Mouse (Mus musculus) cerebellum, adult 11 months (tissue): ENCODE results near the gene Mtch2.
"Not testable (repeated sequence)": the region's sequence is repeated elsewhere in the genome, so short reads cannot be mapped to it uniquely, and the experiment has no call there.

ENCODE experiments used
- DNase-seq: peaks from one replicate; pipeline ENCODE4 v3.0.0; 2022

Gene Mtch2

DNA sequence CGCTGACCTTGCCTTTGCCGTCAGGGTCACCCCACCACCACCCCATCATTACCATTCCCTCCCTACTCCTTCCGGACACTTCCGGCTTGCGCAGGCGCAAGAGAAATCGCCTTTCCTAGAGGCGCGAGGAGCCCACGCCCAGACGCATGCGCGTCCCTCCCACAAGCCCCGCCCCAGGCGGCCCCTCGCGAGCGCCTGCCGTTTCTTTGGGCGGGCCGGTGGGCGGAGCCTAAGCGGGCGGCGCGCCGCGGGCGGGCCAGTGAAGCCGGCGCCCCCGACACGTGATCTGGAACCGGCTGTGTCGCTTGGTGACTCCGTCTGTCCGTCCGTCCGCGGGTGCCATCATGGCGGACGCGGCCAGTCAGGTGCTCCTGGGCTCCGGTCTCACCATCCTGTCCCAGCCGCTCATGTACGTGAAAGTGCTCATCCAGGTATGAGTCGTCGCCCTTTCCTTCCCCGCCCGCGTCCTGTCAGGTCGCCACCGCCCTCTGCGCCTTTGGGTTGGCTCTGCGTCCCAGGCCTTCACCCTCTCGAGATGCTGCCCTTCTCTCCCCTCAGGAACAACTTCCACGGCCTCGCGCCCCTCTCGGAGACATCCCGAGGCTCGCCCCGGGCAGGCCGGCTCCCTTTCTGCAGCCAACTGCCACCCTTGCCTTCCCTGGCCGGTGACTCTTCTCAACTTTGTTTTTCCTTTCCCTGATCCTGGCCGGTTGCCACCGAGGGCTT lies at the start of gene Mtch2:
TSS of gene Mtch2 (plus strand) at position 201 of the 726 bp plus-strand sequence.
- DNase-seq = peak; percentile 99

DNA sequence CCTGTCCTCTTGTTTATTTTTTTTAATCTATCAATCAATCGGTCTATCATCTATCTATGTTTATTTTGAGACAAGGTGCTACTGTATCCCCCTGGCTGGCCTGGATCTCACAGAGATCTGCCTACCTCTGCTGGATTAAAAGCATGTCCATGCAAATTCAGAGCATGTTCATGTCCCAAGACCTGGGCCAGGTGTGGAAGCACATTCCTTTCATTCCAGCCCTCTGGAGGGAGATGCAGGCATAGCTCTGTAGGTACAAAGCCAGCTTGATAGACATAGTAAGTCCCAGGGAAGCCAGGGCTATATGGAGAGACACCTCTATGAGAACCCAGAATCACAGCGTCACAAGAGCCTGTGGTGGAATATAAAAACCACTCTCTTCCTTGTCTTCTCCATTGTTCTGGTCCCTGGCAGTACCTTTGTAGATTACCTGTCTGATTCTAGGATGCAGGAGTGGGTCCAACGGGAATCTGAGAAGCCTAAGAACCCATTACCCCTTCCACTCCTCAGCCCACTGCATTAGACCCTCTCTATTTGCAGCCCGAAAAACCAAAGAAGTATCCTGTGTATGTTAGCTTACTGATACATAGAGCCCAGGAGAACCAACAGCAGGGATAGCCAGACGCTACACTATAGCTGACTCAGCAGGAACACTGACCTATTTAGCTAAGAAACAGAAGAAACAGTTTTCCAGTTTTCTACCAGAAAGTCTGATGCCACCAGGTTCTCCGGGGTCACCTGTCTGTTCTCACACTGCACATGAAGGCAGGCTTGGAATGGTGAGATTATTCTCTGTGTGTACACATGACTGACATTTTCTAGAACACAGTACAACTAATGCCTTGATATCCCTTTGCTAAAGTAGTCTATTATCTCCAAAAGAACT lies 38.5 kb upstream of the Mtch2 start:
- no peak for DNase-seq

DNA sequence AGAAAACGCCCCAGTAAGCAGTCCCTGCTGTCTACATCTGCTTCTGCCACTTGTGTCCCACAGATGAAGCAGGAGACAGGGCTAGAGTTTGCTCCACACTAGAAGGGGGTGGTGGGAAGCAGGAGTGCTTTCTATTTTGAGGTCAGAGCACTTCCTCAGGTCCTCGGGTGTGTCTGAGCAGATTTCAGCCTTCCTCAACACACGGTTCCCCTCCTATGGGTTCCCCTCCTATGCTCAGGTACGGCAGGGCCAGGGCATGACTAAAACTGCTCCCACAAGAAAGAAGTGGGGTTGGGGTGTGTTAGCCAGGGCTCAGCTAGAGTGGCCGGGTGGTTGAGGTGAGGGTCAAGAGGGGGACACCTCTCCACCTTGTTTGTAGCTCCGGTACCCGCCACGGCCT lies 36.2 kb upstream of the Mtch2 start:
- DNase-seq = no peak

DNA sequence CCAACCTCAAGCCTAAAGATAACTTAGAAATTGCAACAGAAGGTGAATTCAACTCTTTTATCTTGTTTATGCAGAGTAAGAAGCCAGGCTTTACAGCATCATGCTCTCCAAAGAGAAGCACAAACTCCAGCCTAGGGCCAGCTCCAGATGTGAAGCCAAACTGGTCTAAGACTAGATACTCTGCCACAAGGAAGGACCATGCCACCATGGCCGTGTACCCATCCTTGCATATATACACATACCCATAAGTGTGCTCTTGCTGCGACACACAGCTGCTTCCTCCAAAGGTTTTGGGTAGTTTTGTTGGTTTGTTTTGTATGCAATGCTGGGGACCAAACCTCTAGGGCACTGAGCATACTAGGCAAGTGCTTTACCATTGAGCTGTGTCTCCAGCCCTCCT lies 31.7 kb upstream of the Mtch2 start:
- DNase-seq = no peak

DNA sequence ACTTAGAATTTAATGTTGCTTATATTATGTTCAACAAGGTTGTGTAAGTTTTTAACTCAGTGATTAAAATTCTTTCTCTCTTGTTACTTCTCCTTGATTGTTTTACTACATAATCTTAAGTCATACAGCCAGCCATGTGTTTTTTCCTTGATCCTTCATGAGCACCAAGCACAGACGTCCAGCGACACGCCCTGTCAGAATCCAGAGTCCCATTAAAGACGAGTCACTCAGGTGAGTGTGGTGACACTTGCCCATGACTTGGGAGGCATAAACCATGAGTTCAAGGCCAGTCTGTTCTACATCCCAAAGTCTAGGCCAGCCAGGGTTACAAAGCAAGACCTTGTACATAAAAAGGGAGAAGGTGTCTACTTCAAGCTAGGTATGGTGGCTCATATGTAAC lies 30.8 kb upstream of the Mtch2 start:
- DNase-seq = no peak

DNA sequence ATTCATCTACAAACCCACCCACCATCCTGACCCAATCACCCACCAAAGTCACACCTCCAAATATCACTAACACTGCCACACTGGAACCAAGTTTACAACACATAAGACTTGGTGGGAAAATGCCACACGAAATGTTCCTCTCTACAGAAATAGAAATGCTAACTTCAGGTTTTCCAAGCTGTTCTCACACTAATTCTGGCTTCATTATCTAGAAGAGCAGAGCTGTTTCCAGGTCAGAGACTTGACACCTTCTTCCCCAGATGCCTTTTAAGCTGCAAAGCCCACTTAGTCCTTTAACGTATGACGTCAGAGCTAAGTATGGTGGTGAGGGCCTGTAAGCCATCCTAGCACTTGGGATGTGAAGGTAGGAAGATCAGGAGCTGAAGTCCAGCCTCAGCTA lies 28.2 kb upstream of the Mtch2 start:
- no peak for DNase-seq

DNA sequence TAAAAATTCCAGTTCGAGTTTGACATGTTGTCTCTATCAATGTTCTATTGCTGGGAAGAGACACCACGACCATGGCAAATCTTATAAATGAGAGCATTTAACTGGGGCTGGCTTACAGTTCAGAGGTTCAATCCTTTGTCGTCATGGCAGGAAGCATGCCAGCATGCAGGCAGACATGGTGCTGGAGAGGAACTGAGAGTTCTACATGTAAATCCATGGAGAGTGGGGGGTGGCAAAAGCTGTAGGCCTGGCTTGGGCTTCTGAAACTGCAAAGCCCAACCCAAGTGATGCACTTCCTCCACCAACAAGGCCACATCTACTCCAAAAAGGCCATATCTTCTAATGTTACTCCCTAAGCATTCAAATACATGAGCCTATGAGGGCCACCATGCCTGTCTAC lies 26.1 kb upstream of the Mtch2 start:
- DNase-seq = no peak

DNA sequence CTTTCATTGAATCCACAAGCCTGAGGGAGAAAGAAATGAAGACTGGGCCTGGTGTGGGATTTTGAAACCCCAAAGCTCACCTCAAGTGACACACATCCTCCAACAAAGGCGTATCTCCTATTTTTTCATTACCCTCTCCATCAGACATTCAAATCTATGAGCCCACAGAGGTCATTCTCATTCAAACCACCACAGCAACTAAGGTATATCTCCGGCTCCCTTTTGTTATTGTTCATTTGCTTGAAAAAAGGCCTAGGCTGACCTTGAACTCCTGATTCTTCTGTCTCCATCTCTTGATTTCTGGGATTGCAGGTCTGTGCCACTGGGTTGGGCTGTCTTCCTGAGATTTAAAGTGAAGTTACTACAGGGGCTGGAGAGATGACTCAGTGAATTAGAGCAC lies 24.0 kb upstream of the Mtch2 start:
- DNase-seq = no peak

DNA sequence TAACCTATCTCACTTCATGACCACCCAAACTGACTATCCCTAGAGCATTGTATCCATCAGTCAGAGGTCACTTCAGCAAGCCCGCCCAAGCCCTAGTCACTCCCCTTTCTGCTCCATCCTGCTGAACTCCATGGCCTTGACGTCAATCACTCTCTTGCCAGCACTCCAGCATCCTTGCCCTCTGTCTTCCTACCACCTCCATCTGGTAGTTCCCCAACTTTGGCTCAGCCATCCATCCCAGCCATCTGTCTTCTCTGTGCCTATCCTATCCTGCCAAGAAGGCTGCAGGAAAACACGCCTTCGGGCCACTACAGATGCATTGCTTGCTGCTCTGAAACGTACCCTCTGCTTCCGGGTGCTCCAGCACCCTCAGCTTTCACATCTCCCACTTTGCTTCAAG lies 23.2 kb upstream of the Mtch2 start:
- peak; percentile 93 for DNase-seq

DNA sequence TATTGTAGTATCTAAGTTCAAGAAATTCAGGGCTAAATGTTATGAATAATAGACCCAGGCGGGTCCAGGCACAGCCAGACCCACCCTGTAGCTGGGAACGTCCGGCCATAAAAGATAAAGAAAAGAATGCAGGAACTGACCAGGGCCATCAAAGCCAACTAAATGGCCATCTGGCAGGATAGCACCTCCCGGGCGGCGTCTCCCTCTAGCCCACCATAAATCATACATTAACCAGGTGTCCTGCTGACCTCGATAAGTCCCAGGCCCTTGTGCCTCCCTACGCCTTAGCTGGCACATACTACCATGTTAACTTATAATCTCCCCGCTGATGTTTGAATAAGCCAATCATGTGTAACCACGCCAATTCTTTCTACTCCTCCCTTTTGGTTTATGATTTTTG lies 22.4 kb upstream of the Mtch2 start:
- not testable (repeated sequence) for DNase-seq

DNA sequence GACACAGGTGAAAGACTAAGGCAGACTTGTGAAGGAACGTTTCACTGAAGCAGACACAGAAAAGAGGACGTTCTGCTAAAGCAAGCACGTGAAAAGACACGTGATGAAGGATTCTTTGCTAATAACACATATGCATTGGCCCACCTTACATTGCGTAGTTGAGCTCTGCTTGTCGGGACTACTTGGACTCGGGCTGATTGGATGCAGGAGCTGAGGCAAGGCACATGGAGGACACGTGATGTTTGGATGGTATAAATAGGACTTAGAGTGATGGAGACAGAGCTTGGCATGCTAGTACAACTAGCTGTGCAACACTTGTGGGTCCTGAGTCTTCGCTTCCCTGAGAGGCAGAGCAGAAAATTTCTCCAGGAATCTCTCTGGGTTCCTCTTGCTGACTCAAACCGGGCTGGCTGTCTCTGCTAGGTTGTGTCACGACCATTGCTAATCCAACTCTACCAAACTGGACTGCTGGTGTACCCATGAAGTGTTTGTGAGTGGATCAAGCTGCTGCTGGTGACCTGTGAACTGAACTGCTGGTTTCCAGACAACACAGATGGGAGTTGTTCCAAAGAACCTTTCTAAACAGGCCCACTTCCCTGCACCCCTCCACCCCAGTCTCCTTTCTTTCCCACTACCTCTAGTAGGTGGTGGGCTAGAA lies 21.3 kb upstream of the Mtch2 start:
- DNase-seq = no peak

DNA sequence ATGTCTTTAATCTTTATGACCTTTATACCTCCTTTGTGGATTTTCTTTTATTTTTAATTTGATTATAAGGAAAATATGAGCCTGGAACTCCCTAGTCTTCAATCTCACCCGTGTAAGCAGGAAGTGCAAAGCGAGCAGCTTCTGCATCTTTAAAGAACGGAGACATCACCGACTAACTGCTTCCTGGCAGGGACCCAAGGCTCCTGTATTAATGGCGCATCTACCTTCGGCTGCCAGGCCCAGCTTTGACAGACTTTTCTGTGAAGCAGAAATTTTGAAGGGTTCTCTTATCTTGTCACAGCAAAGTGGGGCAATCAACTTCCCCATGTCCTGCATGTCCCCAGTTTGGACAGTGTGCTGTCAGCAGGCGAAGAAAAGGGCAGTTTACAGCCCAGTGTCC lies 18.2 kb upstream of the Mtch2 start:
- DNase-seq = no peak

DNA sequence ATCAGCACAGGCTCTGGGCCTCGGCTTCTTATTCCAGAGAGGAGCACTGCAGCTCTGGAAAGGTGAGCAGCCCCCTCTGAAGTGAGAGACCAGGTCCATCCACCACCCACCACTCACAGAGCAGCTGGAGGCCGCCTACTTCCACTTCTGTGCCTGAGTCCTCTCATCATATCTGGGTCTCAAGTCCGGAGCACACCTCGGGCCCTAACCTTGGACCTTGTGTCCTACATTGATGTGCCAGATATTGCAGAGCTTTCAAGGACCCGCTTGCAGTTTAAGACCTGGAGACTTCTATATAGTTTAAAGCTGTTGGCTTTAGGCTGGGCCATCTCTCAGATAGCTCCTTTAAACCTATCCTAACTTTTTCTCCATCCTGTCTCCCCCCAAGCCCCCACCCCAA lies 13.5 kb upstream of the Mtch2 start:
- DNase-seq = no peak

DNA sequence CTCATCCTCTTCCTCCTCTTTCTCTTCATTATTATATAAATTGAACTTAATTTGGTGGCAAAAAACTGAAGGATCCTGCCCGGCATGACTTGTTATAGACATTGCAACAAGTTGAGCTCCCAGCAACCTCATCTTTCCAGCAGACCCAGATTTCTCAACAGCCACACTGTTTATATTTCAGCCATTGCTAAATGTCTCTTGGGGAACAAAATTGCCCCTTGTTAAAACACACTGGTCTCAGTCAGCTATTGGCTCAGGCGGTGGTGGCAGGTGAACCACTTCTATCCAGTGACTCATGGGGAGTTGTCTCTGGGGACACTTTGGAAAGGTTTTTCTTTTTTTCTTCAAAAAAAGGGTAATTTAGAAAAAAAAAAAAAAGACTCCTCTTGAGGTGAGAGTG lies 8.3 kb upstream of the Mtch2 start:
- DNase-seq = no peak

DNA sequence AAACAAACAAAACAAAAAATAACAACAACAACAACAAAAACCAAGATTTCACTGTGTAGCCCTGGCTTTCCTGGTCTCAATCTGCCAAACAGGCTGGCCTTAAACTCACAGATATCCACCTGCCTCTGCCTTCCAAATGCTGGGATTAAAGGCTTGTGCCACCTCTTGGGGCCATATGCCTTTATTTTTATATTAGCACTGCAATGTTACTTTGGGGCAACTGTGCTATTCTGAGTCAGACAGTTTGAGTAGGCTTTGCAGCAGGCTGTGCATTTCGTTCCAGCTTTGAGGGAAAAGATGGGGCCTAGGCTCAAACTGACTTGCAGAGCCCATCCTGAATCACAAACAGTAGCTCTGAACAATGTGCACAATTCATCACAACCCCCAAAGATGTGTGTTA lies 3.3 kb upstream of the Mtch2 start:
- no peak for DNase-seq

DNA sequence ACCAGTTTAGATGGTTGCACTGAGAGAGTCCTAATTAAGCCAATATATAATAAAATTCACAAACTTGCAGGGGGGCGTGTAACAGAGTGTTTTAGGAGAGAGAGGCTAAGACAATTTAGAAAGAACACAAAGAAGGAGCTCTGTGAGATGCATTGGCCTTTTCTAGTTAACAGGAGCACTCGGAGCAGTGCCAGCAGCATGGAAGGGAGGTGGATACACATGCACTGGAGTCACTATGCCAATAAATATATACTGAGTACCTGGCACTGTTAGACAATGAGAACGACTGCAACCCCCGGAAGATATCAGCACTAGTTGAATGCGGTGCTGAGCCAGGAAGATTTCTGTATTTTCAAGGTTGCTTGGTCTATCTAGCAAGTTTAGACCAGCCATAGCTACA lies 2.7 kb upstream of the Mtch2 start:
- DNase-seq = no peak

DNA sequence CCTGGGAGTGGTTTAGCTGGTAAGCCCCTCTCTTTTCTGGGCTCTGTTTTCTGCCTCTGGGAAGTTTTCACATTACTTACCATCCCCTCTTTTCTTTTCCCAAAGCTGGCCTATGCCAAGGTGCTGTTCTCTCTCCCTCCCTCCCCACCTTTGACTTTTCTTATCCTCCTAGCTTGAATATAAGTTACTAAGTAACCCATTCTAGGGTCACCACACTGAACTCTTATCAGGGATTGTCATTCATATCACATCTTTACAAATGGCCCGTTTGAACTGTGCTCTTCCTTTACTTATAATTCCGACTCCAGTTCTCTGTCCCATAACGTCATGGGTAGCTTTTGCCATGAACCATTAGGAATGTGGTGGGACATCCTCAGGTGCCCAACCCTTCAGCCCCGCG lies 1.7 kb upstream of the Mtch2 start:
- no peak for DNase-seq

DNA sequence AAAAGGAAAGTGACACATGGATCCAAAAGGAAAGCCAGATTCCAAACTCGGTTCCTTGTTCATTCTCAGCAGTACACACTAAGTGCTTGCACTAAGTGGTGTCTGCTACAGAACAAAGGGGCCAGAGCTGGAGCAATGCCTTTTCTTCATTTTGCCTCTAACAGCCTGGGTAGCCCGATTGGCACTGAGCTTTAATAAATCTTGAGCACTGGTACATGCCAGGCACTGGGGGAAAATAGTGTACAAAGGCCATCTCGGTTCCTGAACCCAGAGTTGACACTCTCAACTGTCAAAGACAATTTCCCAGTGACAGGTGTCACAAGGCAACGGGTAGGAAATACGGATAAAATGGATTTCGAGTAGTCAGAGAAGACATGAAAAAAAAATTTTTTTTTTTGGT lies 784 bp upstream of the Mtch2 start:
- DNase-seq = no peak

DNA sequence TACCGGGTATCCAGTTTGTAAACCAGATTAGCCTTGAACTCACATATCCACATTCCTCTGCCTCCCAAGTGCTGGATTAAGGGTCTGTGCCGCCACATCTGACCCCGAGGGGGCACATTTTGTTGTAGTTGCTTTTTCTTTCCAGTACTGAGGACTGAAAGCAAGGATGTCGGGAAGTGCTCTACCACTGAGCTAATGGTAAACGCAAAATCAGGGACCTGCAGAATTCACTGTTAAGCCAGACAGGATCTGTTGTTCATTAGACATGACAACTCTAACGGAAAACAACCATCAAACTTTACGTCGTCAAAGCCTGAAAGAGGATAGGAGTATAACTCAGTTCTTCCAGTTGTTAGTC lies 379 bp upstream of the Mtch2 start:
- no peak for DNase-seq

DNA sequence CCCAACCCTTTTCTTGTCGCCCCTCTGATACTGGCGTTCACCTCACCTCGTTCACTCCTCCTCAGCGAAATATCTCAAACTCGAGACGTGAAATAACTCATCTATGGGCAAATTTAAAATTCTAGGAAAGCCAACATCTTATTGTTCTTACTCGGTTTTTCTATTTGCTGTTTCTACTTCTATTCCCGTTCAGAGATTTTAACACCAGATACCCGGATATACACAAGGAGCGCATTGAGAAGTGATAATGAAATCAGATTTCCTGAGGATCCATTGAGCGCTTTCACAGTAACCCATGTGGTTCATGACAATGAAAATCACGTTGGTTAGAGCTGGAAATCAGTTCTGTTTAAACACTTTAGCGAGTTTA lies 711 bp downstream of the Mtch2 start:
- no peak for DNase-seq

DNA sequence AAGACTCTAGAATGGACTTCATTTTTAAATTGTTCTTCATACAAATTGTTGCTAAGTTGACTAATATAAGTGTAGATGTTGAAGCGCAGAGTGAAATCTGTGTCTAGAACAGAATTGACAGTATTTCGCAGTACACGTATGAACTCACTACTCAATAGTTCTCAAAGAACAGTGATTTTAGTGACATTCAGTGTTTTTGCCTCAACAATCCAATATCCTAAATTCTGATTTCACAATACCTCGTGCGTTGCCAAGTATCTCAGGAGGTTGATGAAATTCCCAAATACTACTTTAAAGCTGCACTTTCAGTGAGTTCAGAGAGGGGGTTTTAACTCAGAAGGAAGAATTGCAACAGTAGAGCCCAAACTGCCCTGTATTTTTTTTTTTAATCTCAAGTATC lies 1.4 kb downstream of the Mtch2 start:
- no peak for DNase-seq

DNA sequence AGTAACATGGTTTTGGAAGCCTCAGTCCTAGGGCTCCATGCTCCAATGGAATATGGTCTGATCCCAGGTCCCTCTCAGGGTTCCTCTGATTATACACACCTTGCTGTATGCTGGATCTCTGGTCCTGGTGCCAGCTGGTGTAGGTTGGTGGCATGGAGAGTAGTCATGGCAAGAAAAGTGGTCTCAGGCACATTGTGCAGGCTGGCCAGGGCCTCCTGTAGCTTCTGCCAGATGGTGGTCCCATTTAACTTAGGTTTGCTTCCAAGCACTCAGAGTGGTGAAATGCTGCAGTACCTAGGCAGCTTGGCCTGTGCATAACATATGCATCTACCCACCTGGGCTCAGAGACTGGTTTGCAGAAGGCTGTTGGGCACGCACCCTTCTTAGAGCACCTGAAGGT lies 3.4 kb downstream of the Mtch2 start:
- peak; percentile 73 for DNase-seq

DNA sequence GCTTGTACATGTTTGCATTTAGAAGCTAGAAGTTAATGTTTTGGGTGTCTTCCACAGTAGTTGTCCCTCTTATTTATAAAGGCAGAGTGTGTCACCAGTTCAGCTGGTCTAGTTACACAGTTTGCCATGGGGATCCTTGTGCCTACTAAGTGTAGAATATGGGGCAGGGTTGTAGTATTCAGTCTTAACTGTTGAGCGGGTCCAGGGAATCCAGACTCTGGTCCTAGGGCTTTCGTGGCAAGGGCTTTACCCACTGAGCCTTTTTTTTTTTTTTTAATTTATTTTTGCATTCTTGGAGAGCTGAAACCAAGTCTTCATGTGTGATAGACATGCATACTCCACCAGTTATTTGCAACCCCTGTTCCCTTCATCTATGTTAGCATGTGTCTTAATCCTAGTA lies 14.5 kb downstream of the Mtch2 start:
- no peak for DNase-seq

DNA sequence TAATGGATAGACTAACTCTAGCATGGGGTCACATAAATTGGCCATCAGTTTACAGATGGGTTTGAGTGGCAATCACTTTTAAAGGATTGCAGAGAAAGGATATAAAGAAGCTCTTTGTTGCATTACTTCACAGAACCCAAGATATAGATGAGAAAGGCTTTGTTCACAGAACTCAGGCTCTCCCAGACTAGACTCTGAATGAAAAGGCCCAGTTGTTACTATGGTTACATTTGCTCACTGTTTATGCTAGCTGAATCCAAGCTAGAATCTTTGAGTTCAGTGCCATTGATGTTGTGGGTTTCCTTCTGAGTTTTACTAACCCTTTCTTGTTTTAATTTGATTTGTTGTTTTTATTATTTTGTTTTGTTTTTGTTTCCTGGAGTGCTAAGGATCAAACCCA lies 17.2 kb downstream of the Mtch2 start:
- no peak for DNase-seq
